Mouse (Mus musculus): ENCODE data around the gene Cryab. TPM values are rescaled to one million over a fixed set of nuclear protein-coding genes. Genes with fewer than 3 reads are reported as not detected.

The Cryab gene
- total and polyA plus RNA-seq, 3 experiments, result not detected

GRCm38 (mm10) chr9:50774991-50775612 is 24.0 kb downstream of the Cryab start, which contains the start of the genes Alg9 and 1110032A03Rik (continued):
- no peak for TF ChIP-seq BHLHE40 (IDR thresholded peaks at IDR 0.05; ENCODE audit: borderline replicate concordance, low read depth, low read length)
- TF ChIP-seq USF2 (IDR thresholded peaks at IDR 0.05; ENCODE audit: borderline replicate concordance in 1 of 2, insufficient read depth in 1 of 2, low read depth in 1 of 2, low read length in 2 of 2), result no peak
- TF ChIP-seq E2F4 (IDR thresholded peaks at IDR 0.05; ENCODE audit: borderline replicate concordance, low read depth, low read length), result no peak
- TF ChIP-seq SMC3 (IDR thresholded peaks at IDR 0.05; ENCODE audit: low read depth, low read length), result no peak
- peak in 1 of 2 experiments; percentile 23; a peak in 1 of 4 replicates for TF ChIP-seq EP300 (IDR thresholded peaks at IDR 0.05; ENCODE audit: low read depth in 1 of 2, low read length in 2 of 2)

DNA sequence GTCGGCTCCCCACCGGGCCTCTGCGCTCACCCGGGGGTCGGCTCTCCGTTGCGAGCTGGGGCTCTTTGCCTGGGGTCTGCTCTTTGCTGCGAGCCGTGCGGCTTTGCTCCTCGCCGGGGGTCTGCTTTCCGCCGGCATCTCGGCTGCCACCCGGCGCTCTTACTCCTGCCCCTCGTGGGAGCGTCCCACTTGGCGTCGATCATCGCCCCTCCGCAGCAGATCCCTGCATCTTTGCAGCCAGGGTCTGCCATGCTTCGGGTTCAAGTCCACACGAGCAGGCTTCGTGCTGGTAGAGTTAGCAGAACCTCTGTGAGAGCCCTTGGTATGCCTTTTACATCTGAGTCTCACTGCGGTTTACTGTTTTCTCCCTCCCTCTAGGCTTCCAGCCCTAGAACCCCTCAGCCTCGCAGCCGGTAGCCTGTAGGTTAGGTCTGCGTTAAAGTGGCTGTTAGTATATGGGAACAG is 24.6 kb downstream of the Cryab start:
- no peaks in the 10 kb centered on the region for H3K9me3 ChIP-seq (replicated peaks; ENCODE audit: insufficient read depth, low read length)
- H3K27ac ChIP-seq (ENCODE audit: control insufficient read depth, low read depth, low read length), result peak overlapping the region; percentile 37
- H3K9ac ChIP-seq (ENCODE audit: control insufficient read depth, low read depth, low read length, poor library complexity, severe bottlenecking), result peak overlapping the region; percentile 88
- peaks cover 0 to 12% of the 10 kb centered on the region in 2 experiments; a peak in 3 of 4 replicates for H3K4me1 ChIP-seq (ENCODE audit: control insufficient read depth in 1 of 2, insufficient read depth in 2 of 2, low read length in 2 of 2)
- peaks cover 10% of the 10 kb centered on the region for H3K79me2 ChIP-seq (ENCODE audit: control insufficient read depth, insufficient read depth, low read length, poor library complexity)
- peak overlapping the region; percentile 55 to 95 for H3K4me3 ChIP-seq (ENCODE audit: control insufficient read depth in 1 of 2, insufficient read depth in 1 of 2, low read depth in 2 of 2, low read length in 2 of 2)
- H3K27me3 ChIP-seq (ENCODE audit: control insufficient read depth in 1 of 2, insufficient read depth in 2 of 2, low read length in 2 of 2), result no peaks in the 10 kb centered on the region
- peak; percentile 59 for DNase-seq (ENCODE audit: low read depth, low spot score)
- TF ChIP-seq GATA1 (IDR thresholded peaks at IDR 0.05; ENCODE audit: low read depth, low read length) (no peak), POLR2AphosphoS5 (IDR thresholded peaks at IDR 0.05; ENCODE audit: borderline replicate concordance, low read depth, low read length) (no peak), MXI1 (IDR thresholded peaks at IDR 0.05; ENCODE audit: low read depth, low read length) (0 out of 2 replicates have a peak, but pooled peaks have one; percentile 20)
- peaks cover 0 to 15% of the 10 kb centered on the region in 2 experiments; a peak in 2 of 4 replicates for H3K36me3 ChIP-seq (ENCODE audit: control insufficient read depth in 1 of 2, insufficient read depth in 2 of 2, low read length in 2 of 2)

- peak; percentile 26 for DNase-seq (ENCODE audit: low read depth, low spot score)
- Histone ChIP-seq H3K4me3 (ENCODE audit: control insufficient read depth in 1 of 2, insufficient read depth in 1 of 2, low read depth in 2 of 2, low read length in 2 of 2) (peak overlapping the region; percentile 55 to 95), H3K4me1 (ENCODE audit: control insufficient read depth in 1 of 2, insufficient read depth in 2 of 2, low read length in 2 of 2) (peaks cover 0 to 12% of the 10 kb centered on the region in 2 experiments; a peak in 3 of 4 replicates), H3K79me2 (ENCODE audit: control insufficient read depth, insufficient read depth, low read length, poor library complexity) (peaks cover 10% of the 10 kb centered on the region), H3K9ac (ENCODE audit: control insufficient read depth, low read depth, low read length, poor library complexity, severe bottlenecking) (peak overlapping the region; percentile 88), H3K27ac (ENCODE audit: control insufficient read depth, low read depth, low read length) (no peak overlapping the region; the same call in 1 of the 2 replicates), H3K27me3 (ENCODE audit: control insufficient read depth in 1 of 2, insufficient read depth in 2 of 2, low read length in 2 of 2) (no peaks in the 10 kb centered on the region), H3K36me3 (ENCODE audit: control insufficient read depth in 1 of 2, insufficient read depth in 2 of 2, low read length in 2 of 2) (peaks cover 0 to 15% of the 10 kb centered on the region in 2 experiments; a peak in 2 of 4 replicates), H3K9me3 (replicated peaks; ENCODE audit: insufficient read depth, low read length) (no peaks in the 10 kb centered on the region)
- TF ChIP-seq EP300 (IDR thresholded peaks at IDR 0.05; ENCODE audit: low read depth in 1 of 2, low read length in 2 of 2) (no peak), MXI1 (IDR thresholded peaks at IDR 0.05; ENCODE audit: low read depth, low read length) (0 out of 2 replicates have a peak, but pooled peaks have one; percentile 16)
These were observed 25.1 kb downstream of the Cryab start for GRCm38 (mm10) chr9:50776162-50776760.

DNA sequence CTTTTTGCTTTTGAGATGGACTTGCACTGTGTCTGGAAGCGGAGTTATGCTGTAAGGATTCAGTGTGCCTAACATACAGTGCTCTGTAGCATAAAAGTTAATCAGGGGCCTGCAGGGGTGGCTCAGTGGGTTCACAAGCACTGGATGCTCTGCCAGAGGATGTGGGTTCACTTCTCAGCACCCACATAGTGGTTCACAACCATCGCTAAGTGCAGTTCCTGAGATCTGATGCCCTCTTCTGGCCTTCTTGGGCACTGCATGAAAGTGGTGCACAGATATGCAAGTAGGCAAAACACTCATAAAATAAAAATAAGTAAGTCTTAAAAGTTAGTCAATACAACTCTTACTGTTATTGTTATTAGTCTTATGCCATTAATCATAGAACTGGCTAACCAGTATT is 31.0 kb downstream of the Cryab start:
- Histone ChIP-seq H3K79me2 (ENCODE audit: control insufficient read depth, insufficient read depth, low read length, poor library complexity) (no peaks in the 10 kb centered on the region), H3K4me1 (ENCODE audit: control insufficient read depth in 1 of 2, insufficient read depth in 2 of 2, low read length in 2 of 2) (no peaks in the 10 kb centered on the region), H3K27me3 (ENCODE audit: control insufficient read depth in 1 of 2, insufficient read depth in 2 of 2, low read length in 2 of 2) (no peaks in the 10 kb centered on the region), H3K4me3 (ENCODE audit: control insufficient read depth in 1 of 2, insufficient read depth in 1 of 2, low read depth in 2 of 2, low read length in 2 of 2) (no peak overlapping the region), H3K9me3 (replicated peaks; ENCODE audit: insufficient read depth, low read length) (no peaks in the 10 kb centered on the region), H3K36me3 (ENCODE audit: control insufficient read depth in 1 of 2, insufficient read depth in 2 of 2, low read length in 2 of 2) (no peaks in the 10 kb centered on the region), H3K27ac (ENCODE audit: control insufficient read depth, low read depth, low read length) (no peak overlapping the region), H3K9ac (ENCODE audit: control insufficient read depth, low read depth, low read length, poor library complexity, severe bottlenecking) (no peak overlapping the region)
- DNase-seq (ENCODE audit: low read depth, low spot score), result peak; percentile 79
- TF ChIP-seq EP300 (IDR thresholded peaks at IDR 0.05; ENCODE audit: low read depth in 1 of 2, low read length in 2 of 2) (no peak), USF1 (IDR thresholded peaks at IDR 0.05; ENCODE audit: low read depth, low read length) (no peak), RAD21 (IDR thresholded peaks at IDR 0.05; ENCODE audit: low read depth, low read length) (peak; percentile 35), SMC3 (IDR thresholded peaks at IDR 0.05; ENCODE audit: low read depth, low read length) (peak; percentile 50; the same call in 1 of the 2 replicates), CTCF (IDR thresholded peaks at IDR 0.05 in 2 of 3, conservative IDR thresholded peaks at IDR 0.05 in 1 of 3; ENCODE audit: control insufficient read depth in 1 of 3, insufficient read depth in 1 of 3, low read depth in 2 of 3, low read length in 3 of 3, poor library complexity in 1 of 3, severe bottlenecking in 1 of 3) (peak; percentile 62 to 71 (median 69)), CHD1 (IDR thresholded peaks at IDR 0.05; ENCODE audit: low read depth, low read length) (no peak), MYB (IDR thresholded peaks at IDR 0.05; ENCODE audit: low read depth, low read length) (no peak), ELF1 (IDR thresholded peaks at IDR 0.05; ENCODE audit: low read depth, low read length) (no peak)
